8 mouse cellular contexts compared by ENCODE assay signal in the genomic region with DNA sequence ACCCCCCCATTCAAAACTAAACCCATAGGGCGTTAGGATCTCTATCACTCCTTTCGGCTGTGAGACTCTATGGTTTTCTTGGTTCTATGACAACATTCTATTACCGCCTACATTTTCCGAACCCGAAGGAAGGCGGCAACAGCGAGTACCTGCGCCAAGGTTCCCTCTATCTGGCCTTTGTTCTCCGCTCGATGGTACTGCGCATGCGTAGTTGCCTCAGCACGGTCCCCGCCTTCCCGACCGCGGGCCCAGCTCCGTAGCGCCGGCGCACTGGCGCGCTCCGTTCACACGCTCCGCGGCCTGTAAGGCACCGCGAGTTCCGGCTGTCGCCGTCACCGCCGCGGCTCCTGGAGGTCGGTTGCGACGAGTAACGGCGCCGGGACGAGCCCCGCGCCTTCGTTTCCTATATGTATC. TPM values are rescaled to one million over a fixed set of nuclear protein-coding genes. Genes with fewer than 3 reads are reported as not detected.
A peak's percentile ranks its signal among the peaks of the same experiment; 100 is the strongest.
DNase-seq lines count a peak whose midpoint lies in the region; ATAC-seq and TF ChIP-seq lines count a peak whose summit lies in the region.

A gene (plus strand): TSS at position 239 of the 414 bp plus-strand sequence.

- H3K27ac ChIP-seq in bone marrow macrophage, adult 2 months (ENCODE audit: insufficient read depth, low read depth, low read length) = peak within 1 kb of the TSS; percentile 31
- no peak within 1 kb of the TSS for H3K27ac ChIP-seq in embryonic fibroblast, embryonic 13.5 days (ENCODE audit: insufficient read depth, low read length)
- H3K27ac ChIP-seq in kidney, embryonic 14.5 days (ENCODE audit: low read depth, low read length) = peak within 1 kb of the TSS; percentile 71
- H3K27ac ChIP-seq in limb, embryonic 15.5 days = peak within 1 kb of the TSS; percentile 90

- H3K4me1 ChIP-seq in bone marrow macrophage, adult 2 months (ENCODE audit: control insufficient read depth, insufficient read depth, low read length) = peaks cover 14% of the 10 kb centered on the region
- peaks cover 8% of the 10 kb centered on the region for H3K4me1 ChIP-seq in embryonic fibroblast, embryonic 13.5 days (ENCODE audit: control insufficient read depth, insufficient read depth, low read length)
- H3K4me1 ChIP-seq in kidney, embryonic 14.5 days (ENCODE audit: control insufficient read depth, insufficient read depth, low read length) = peaks cover 8% of the 10 kb centered on the region; the same call in 1 of the 2 replicates
- H3K4me1 ChIP-seq in limb, embryonic 15.5 days = peaks cover 20% of the 10 kb centered on the region

- no peaks in the 10 kb centered on the region for H3K36me3 ChIP-seq in kidney, embryonic 14.5 days (ENCODE audit: control insufficient read depth, insufficient read depth, low read length)
- H3K36me3 ChIP-seq in limb, embryonic 15.5 days = no peaks in the 10 kb centered on the region

- H3K4me2 ChIP-seq in kidney, embryonic 14.5 days (replicated peaks; ENCODE audit: low read depth, low read length) = peak within 1 kb of the TSS; percentile 57
- peak within 1 kb of the TSS; percentile 83 for H3K4me2 ChIP-seq in limb, embryonic 15.5 days

- ATAC-seq in kidney, embryonic 14.5 days (ENCODE audit: low FRiP score, low TSS enrichment) = peak; percentile 98
- peak; percentile 98 for ATAC-seq in limb, embryonic 15.5 days (ENCODE audit: insufficient number of reproducible peaks, low FRiP score, low TSS enrichment, low read depth)

- peaks cover 4% of the 10 kb centered on the region; the same call in 1 of the 2 replicates for H3K9me3 ChIP-seq in kidney, embryonic 14.5 days (ENCODE audit: control insufficient read depth, low read length)
- no peaks in the 10 kb centered on the region for H3K9me3 ChIP-seq in limb, embryonic 15.5 days

- no peak for TF ChIP-seq CTCF in bone marrow macrophage, adult 2 months (IDR thresholded peaks at IDR 0.05; ENCODE audit: low read depth, low read length)
- TF ChIP-seq CTCF in embryonic fibroblast, embryonic 13.5 days (IDR thresholded peaks at IDR 0.05; ENCODE audit: borderline replicate concordance, insufficient read depth, low read length) = peak; percentile 35; the same call in 1 of the 2 replicates

- no peak for TF ChIP-seq POLR2A in bone marrow macrophage, adult 2 months (IDR thresholded peaks at IDR 0.05; ENCODE audit: borderline replicate concordance, low read depth, low read length)
- peak; percentile 94 for TF ChIP-seq POLR2A in embryonic fibroblast, embryonic 13.5 days (IDR thresholded peaks at IDR 0.05; ENCODE audit: low read depth, low read length)

- 0% methylated on average over 45 of the region's 45 CpGs for WGBS in kidney, embryonic 14.5 days
- 0% methylated on average over 45 of the region's 45 CpGs for WGBS in limb, embryonic 15.5 days

- no peaks in the 10 kb centered on the region for H3K27me3 ChIP-seq in kidney, embryonic 14.5 days (ENCODE audit: control insufficient read depth, insufficient read depth, low read length)
- H3K27me3 ChIP-seq in limb, embryonic 15.5 days = no peaks in the 10 kb centered on the region

- peak within 1 kb of the TSS; percentile 98 for H3K9ac ChIP-seq in kidney, embryonic 14.5 days (ENCODE audit: low read depth, low read length)
- peak within 1 kb of the TSS; percentile 91 for H3K9ac ChIP-seq in limb, embryonic 15.5 days

- DNase-seq in A20 (ENCODE audit: low read depth, low spot score) = peak; percentile 98
- DNase-seq in heart, adult 9 months (ENCODE audit: low spot score in 2 of 2) = peak; percentile 96 to 98
- peak; percentile 87 to 93 for DNase-seq in monocyte, adult 2 months (ENCODE audit: low read depth in 1 of 2, low spot score in 2 of 2)
- DNase-seq in spleen, postnatal 36 days (ENCODE audit: low spot score in 2 of 2) = peak; percentile 96 to 97

- peak within 1 kb of the TSS; percentile 64 for H3K4me3 ChIP-seq in bone marrow macrophage, adult 2 months (ENCODE audit: insufficient read depth, low read length)
- peak within 1 kb of the TSS; percentile 93 for H3K4me3 ChIP-seq in embryonic fibroblast, embryonic 13.5 days (ENCODE audit: insufficient read depth, low read length)
- peak within 1 kb of the TSS; percentile 99 for H3K4me3 ChIP-seq in kidney, embryonic 14.5 days (ENCODE audit: low read length)
- peak within 1 kb of the TSS; percentile 96 for H3K4me3 ChIP-seq in limb, embryonic 15.5 days

RNA-seq across cellular contexts. Expression of the gene that starts here (rescaled TPM):
- polyA plus RNA-seq in bone marrow macrophage, adult 2 months (2012; ENCODE audit: insufficient read depth, insufficient read length, missing spikeins) = 35.5 and 39.0 TPM in 2 replicates
- polyA plus RNA-seq in embryonic fibroblast, embryonic 13.5 days (2011; ENCODE audit: insufficient read length, low read depth, missing spikeins) = 48.7 and 61.3 TPM in 2 replicates
- 44.1 and 47.0 TPM in 2 replicates for polyA plus RNA-seq in kidney, embryonic 14.5 days (2014; fragmentation: Nextera tagmentation; extraction: Ambion mirVana)
- 23.0 and 26.2 TPM in 2 replicates for polyA plus RNA-seq in limb, embryonic 15.5 days (2015; fragmentation: Nextera tagmentation; extraction: Ambion mirVana)
